Mouse (Mus musculus): ENCODE results near the gene Ace3.

GRCm38 (mm10) chr11:105948255-105948654, 46.2 kb upstream of the Ace3 start:
- no peak for TF ChIP-seq TAL1 (IDR thresholded peaks at IDR 0.05; ENCODE audit: low read length)
- TF ChIP-seq GATA1 (IDR thresholded peaks at IDR 0.05; ENCODE audit: low read length): no peak

All from erythroblast, embryonic 14.5 days (primary cell).